ENCODE assay signal across 14 mouse cellular contexts in genomic region chr4:133257230-133257629, GRCm38 (mm10). TPM values are rescaled to one million over a fixed set of nuclear protein-coding genes. Genes with fewer than 3 reads are reported as not detected.
DNase-seq lines count a peak whose midpoint lies in the region; ATAC-seq and TF ChIP-seq lines count a peak whose summit lies in the region.
"Had no signal": no experiment of that assay in that cellular context is flagged by ENCODE, and none has a peak within 500 bp of the region (broad histone marks: within the 10 kb centered on the region; RNA-seq: fewer than 3 reads in every experiment).

No protein-coding gene starts in this region.

- no peak overlapping the region for H3K4me3 ChIP-seq in hindbrain, embryonic 12.5 days
- no peak overlapping the region for H3K4me3 ChIP-seq in hindbrain, embryonic 11.5 days (ENCODE audit: low read depth, low read length)
- H3K4me3 ChIP-seq in embryonic facial prominence, embryonic 14.5 days (ENCODE audit: low read depth, low read length): no peak overlapping the region; the same call in 1 of the 2 replicates
- no peak overlapping the region for H3K4me3 ChIP-seq in lung, postnatal 0 days (ENCODE audit: low read depth, low read length)
- no peak overlapping the region for H3K4me3 ChIP-seq in neural tube, embryonic 15.5 days (replicated peaks)

- no peaks in the 10 kb centered on the region for H3K4me1 ChIP-seq in hindbrain, embryonic 12.5 days
- no peaks in the 10 kb centered on the region for H3K4me1 ChIP-seq in hindbrain, embryonic 11.5 days (replicated peaks; ENCODE audit: control insufficient read depth, insufficient read depth, low read length)
- H3K4me1 ChIP-seq in embryonic facial prominence, embryonic 14.5 days (ENCODE audit: control insufficient read depth, insufficient read depth, low read length): no peaks in the 10 kb centered on the region
- H3K4me1 ChIP-seq in lung, postnatal 0 days (ENCODE audit: insufficient read depth, low read depth, low read length): no peaks in the 10 kb centered on the region
- H3K4me1 ChIP-seq in neural tube, embryonic 15.5 days: peaks cover 4% of the 10 kb centered on the region; the same call in 1 of the 2 replicates

- TF ChIP-seq CTCF in lung, postnatal 0 days (IDR thresholded peaks at IDR 0.05): no peak

- TF ChIP-seq EP300 in lung, postnatal 0 days (IDR thresholded peaks at IDR 0.05): no peak

- peaks cover 56% of the 10 kb centered on the region for H3K27me3 ChIP-seq in hindbrain, embryonic 12.5 days
- peaks cover 19% of the 10 kb centered on the region for H3K27me3 ChIP-seq in hindbrain, embryonic 11.5 days (ENCODE audit: control insufficient read depth, insufficient read depth, low read length)
- peaks cover 16% of the 10 kb centered on the region for H3K27me3 ChIP-seq in embryonic facial prominence, embryonic 14.5 days (replicated peaks; ENCODE audit: control insufficient read depth, insufficient read depth, low read length)
- peaks cover 11% of the 10 kb centered on the region; the same call in 1 of the 2 replicates for H3K27me3 ChIP-seq in lung, postnatal 0 days (replicated peaks; ENCODE audit: insufficient read depth, low read length)
- H3K27me3 ChIP-seq in neural tube, embryonic 15.5 days (replicated peaks): peaks cover 44% of the 10 kb centered on the region
- H3K27me3 ChIP-seq: CH12.LX had no signal

- no peak overlapping the region for H3K9ac ChIP-seq in hindbrain, embryonic 12.5 days
- H3K9ac ChIP-seq in hindbrain, embryonic 11.5 days (ENCODE audit: low read depth, low read length): no peak overlapping the region
- H3K9ac ChIP-seq in embryonic facial prominence, embryonic 14.5 days (ENCODE audit: low read depth, low read length): no peak overlapping the region
- no peak overlapping the region for H3K9ac ChIP-seq in lung, postnatal 0 days (replicated peaks; ENCODE audit: low read depth)
- H3K9ac ChIP-seq in neural tube, embryonic 15.5 days (replicated peaks): no peak overlapping the region

- H3K9me3 ChIP-seq in hindbrain, embryonic 12.5 days (replicated peaks): no peaks in the 10 kb centered on the region
- H3K9me3 ChIP-seq in hindbrain, embryonic 11.5 days (ENCODE audit: control insufficient read depth, low read length): no peaks in the 10 kb centered on the region
- no peaks in the 10 kb centered on the region for H3K9me3 ChIP-seq in embryonic facial prominence, embryonic 14.5 days (ENCODE audit: control insufficient read depth, low read length)
- no peaks in the 10 kb centered on the region for H3K9me3 ChIP-seq in lung, postnatal 0 days (ENCODE audit: low read length)
- H3K9me3 ChIP-seq in neural tube, embryonic 15.5 days (replicated peaks): no peaks in the 10 kb centered on the region

- ATAC-seq in hindbrain, embryonic 12.5 days (ENCODE audit: low FRiP score): no peak
- no peak for ATAC-seq in hindbrain, embryonic 11.5 days (ENCODE audit: low FRiP score)
- ATAC-seq in embryonic facial prominence, embryonic 14.5 days (ENCODE audit: low read depth): no peak
- ATAC-seq in lung, postnatal 0 days: peak; percentile 57
- no peak for ATAC-seq in megakaryocyte-erythroid progenitor cell, adult 5-6 weeks (replicated peaks; ENCODE audit: low FRiP score, low TSS enrichment, poor library complexity, severe bottlenecking)
- ATAC-seq in neural tube, embryonic 15.5 days (ENCODE audit: low FRiP score): no peak

- no peaks in the 10 kb centered on the region for H3K36me3 ChIP-seq in hindbrain, embryonic 12.5 days
- no peaks in the 10 kb centered on the region for H3K36me3 ChIP-seq in hindbrain, embryonic 11.5 days (ENCODE audit: control insufficient read depth, insufficient read depth, low read length)
- H3K36me3 ChIP-seq in embryonic facial prominence, embryonic 14.5 days (ENCODE audit: control insufficient read depth, insufficient read depth, low read length): no peaks in the 10 kb centered on the region
- no peaks in the 10 kb centered on the region for H3K36me3 ChIP-seq in lung, postnatal 0 days (ENCODE audit: insufficient read depth, low read length)
- H3K36me3 ChIP-seq in neural tube, embryonic 15.5 days: no peaks in the 10 kb centered on the region

- H3K27ac ChIP-seq in hindbrain, embryonic 12.5 days: no peak overlapping the region
- H3K27ac ChIP-seq in hindbrain, embryonic 11.5 days (ENCODE audit: low read depth, low read length): no peak overlapping the region
- H3K27ac ChIP-seq in embryonic facial prominence, embryonic 14.5 days (replicated peaks; ENCODE audit: low read depth, low read length): no peak overlapping the region
- H3K27ac ChIP-seq in lung, postnatal 0 days (ENCODE audit: low read length): no peak overlapping the region
- H3K27ac ChIP-seq in neural tube, embryonic 15.5 days (replicated peaks): no peak overlapping the region

- H3K4me2 ChIP-seq in hindbrain, embryonic 12.5 days (replicated peaks): 0 out of 2 replicates have a peak overlapping the region, but pooled peaks have one; percentile 13
- H3K4me2 ChIP-seq in hindbrain, embryonic 11.5 days (replicated peaks; ENCODE audit: low read depth, low read length): no peak overlapping the region
- peak overlapping the region; percentile 31 for H3K4me2 ChIP-seq in embryonic facial prominence, embryonic 14.5 days (ENCODE audit: low read depth, low read length)
- peak overlapping the region; percentile 46 for H3K4me2 ChIP-seq in lung, postnatal 0 days (replicated peaks; ENCODE audit: low read depth, low read length)
- H3K4me2 ChIP-seq in neural tube, embryonic 15.5 days: no peak overlapping the region

- WGBS in hindbrain, embryonic 12.5 days: 31% methylated on average over 12 of the region's 12 CpGs
- 27% methylated on average over 12 of the region's 12 CpGs for WGBS in hindbrain, embryonic 11.5 days
- WGBS in embryonic facial prominence, embryonic 14.5 days: 42% methylated on average over 7 of the region's 12 CpGs
- 34% methylated on average over 12 of the region's 12 CpGs for WGBS in lung, postnatal 0 days
- 40% methylated on average over 12 of the region's 12 CpGs for WGBS in neural tube, embryonic 15.5 days

- DNase-seq in hindbrain, embryonic 11.5 days (ENCODE audit: low spot score): no peak
- DNase-seq in embryonic facial prominence, embryonic 14.5 days (ENCODE audit: low spot score): peak; percentile 54
- DNase-seq in kidney, postnatal 10 days: peak; percentile 62
- peak; percentile 48 for DNase-seq in lung, postnatal 0 days (ENCODE audit: low spot score)
- no peak for DNase-seq in B cell, adult 2 months
- DNase-seq: adrenal gland, adult 8-10 months; cerebellum, postnatal 36 days; right cerebral cortex, postnatal 25 days; thymus, postnatal 14 days had no signal

RNA-seq across cellular contexts. Expression of gene Sytl1, which starts 5.7 kb away (rescaled TPM):
- polyA plus RNA-seq in hindbrain, embryonic 12.5 days (2016; fragmentation: Nextera tagmentation; extraction: Ambion mirVana): 0.67 and 1.2 TPM in 2 replicates
- polyA plus RNA-seq in hindbrain, embryonic 11.5 days (2014; fragmentation: Nextera tagmentation; extraction: Ambion mirVana): 0.59 and 1.2 TPM in 2 replicates
- polyA plus RNA-seq in embryonic facial prominence, embryonic 14.5 days (2014; fragmentation: Nextera tagmentation; extraction: Ambion mirVana): 11.0 and 11.5 TPM in 2 replicates
- polyA plus RNA-seq in lung, postnatal 0 days (2015; fragmentation: Nextera tagmentation; extraction: Ambion mirVana): 3.1 and 3.3 TPM in 2 replicates
- 0.44 and 1.6 TPM in 2 replicates for total RNA-seq in megakaryocyte-erythroid progenitor cell, adult 5-6 weeks (2014; fragmentation: Nextera tagmentation)
- 1.9 TPM in 1 of 2 replicates, not detected in the other for total RNA-seq in megakaryocyte-erythroid progenitor cell, adult 5-6 weeks (2017)
- polyA plus RNA-seq in neural tube, embryonic 15.5 days (2015; fragmentation: Nextera tagmentation; extraction: Ambion mirVana): 0.20 and 6.0 TPM in 2 replicates

RNA-seq across cellular contexts. Expression of gene Map3k6, which starts 16.6 kb away (rescaled TPM):
- polyA plus RNA-seq in hindbrain, embryonic 12.5 days (2016; fragmentation: Nextera tagmentation; extraction: Ambion mirVana): 1.9 and 2.3 TPM in 2 replicates
- 2.7 and 3.0 TPM in 2 replicates for polyA plus RNA-seq in hindbrain, embryonic 11.5 days (2014; fragmentation: Nextera tagmentation; extraction: Ambion mirVana)
- polyA plus RNA-seq in embryonic facial prominence, embryonic 14.5 days (2014; fragmentation: Nextera tagmentation; extraction: Ambion mirVana): 6.0 and 7.9 TPM in 2 replicates
- polyA plus RNA-seq in lung, postnatal 0 days (2015; fragmentation: Nextera tagmentation; extraction: Ambion mirVana): 7.8 and 18.7 TPM in 2 replicates
- total RNA-seq in megakaryocyte-erythroid progenitor cell, adult 5-6 weeks (2014; fragmentation: Nextera tagmentation): 10.6 and 15.9 TPM in 2 replicates
- total RNA-seq in megakaryocyte-erythroid progenitor cell, adult 5-6 weeks (2017): 6.9 and 7.0 TPM in 2 replicates
- 3.0 and 4.0 TPM in 2 replicates for polyA plus RNA-seq in neural tube, embryonic 15.5 days (2015; fragmentation: Nextera tagmentation; extraction: Ambion mirVana)

RNA-seq across cellular contexts. Expression of gene Tmem222, which starts 20.4 kb away (rescaled TPM):
- 75.7 and 77.7 TPM in 2 replicates for polyA plus RNA-seq in hindbrain, embryonic 12.5 days (2016; fragmentation: Nextera tagmentation; extraction: Ambion mirVana)
- 80.7 and 82.8 TPM in 2 replicates for polyA plus RNA-seq in hindbrain, embryonic 11.5 days (2014; fragmentation: Nextera tagmentation; extraction: Ambion mirVana)
- 68.3 and 80.7 TPM in 2 replicates for polyA plus RNA-seq in embryonic facial prominence, embryonic 14.5 days (2014; fragmentation: Nextera tagmentation; extraction: Ambion mirVana)
- polyA plus RNA-seq in lung, postnatal 0 days (2015; fragmentation: Nextera tagmentation; extraction: Ambion mirVana): 47.2 and 58.1 TPM in 2 replicates
- 38.1 and 66.4 TPM in 2 replicates for total RNA-seq in megakaryocyte-erythroid progenitor cell, adult 5-6 weeks (2014; fragmentation: Nextera tagmentation)
- total RNA-seq in megakaryocyte-erythroid progenitor cell, adult 5-6 weeks (2017): 18.2 and 19.2 TPM in 2 replicates
- polyA plus RNA-seq in neural tube, embryonic 15.5 days (2015; fragmentation: Nextera tagmentation; extraction: Ambion mirVana): 115 and 117 TPM in 2 replicates

RNA-seq across cellular contexts. Expression of gene Gpr3, which starts 44.9 kb away (rescaled TPM):
- 0.08 and 0.35 TPM in 2 replicates for polyA plus RNA-seq in hindbrain, embryonic 12.5 days (2016; fragmentation: Nextera tagmentation; extraction: Ambion mirVana)
- polyA plus RNA-seq in hindbrain, embryonic 11.5 days (2014; fragmentation: Nextera tagmentation; extraction: Ambion mirVana): 0.19 and 0.50 TPM in 2 replicates
- 0.18 and 0.19 TPM in 2 replicates for polyA plus RNA-seq in embryonic facial prominence, embryonic 14.5 days (2014; fragmentation: Nextera tagmentation; extraction: Ambion mirVana)
- not detected in 2 replicates for polyA plus RNA-seq in lung, postnatal 0 days (2015; fragmentation: Nextera tagmentation; extraction: Ambion mirVana)
- not detected in 2 replicates for total RNA-seq in megakaryocyte-erythroid progenitor cell, adult 5-6 weeks (2014; fragmentation: Nextera tagmentation)
- total RNA-seq in megakaryocyte-erythroid progenitor cell, adult 5-6 weeks (2017): not detected in 2 replicates
- 1.3 and 2.5 TPM in 2 replicates for polyA plus RNA-seq in neural tube, embryonic 15.5 days (2015; fragmentation: Nextera tagmentation; extraction: Ambion mirVana)
- total RNA-seq: gastrocnemius, adult 8-10 months had no signal

RNA-seq across cellular contexts. Expression of gene Cd164l2, which starts 45.3 kb away (rescaled TPM):
- polyA plus RNA-seq in hindbrain, embryonic 12.5 days (2016; fragmentation: Nextera tagmentation; extraction: Ambion mirVana): 2.0 and 2.3 TPM in 2 replicates
- 0.91 and 0.93 TPM in 2 replicates for polyA plus RNA-seq in hindbrain, embryonic 11.5 days (2014; fragmentation: Nextera tagmentation; extraction: Ambion mirVana)
- polyA plus RNA-seq in embryonic facial prominence, embryonic 14.5 days (2014; fragmentation: Nextera tagmentation; extraction: Ambion mirVana): 2.5 and 3.8 TPM in 2 replicates
- polyA plus RNA-seq in lung, postnatal 0 days (2015; fragmentation: Nextera tagmentation; extraction: Ambion mirVana): 8.7 and 10.3 TPM in 2 replicates
- total RNA-seq in megakaryocyte-erythroid progenitor cell, adult 5-6 weeks (2014; fragmentation: Nextera tagmentation): not detected in 2 replicates
- total RNA-seq in megakaryocyte-erythroid progenitor cell, adult 5-6 weeks (2017): not detected in 2 replicates
- 2.6 and 3.9 TPM in 2 replicates for polyA plus RNA-seq in neural tube, embryonic 15.5 days (2015; fragmentation: Nextera tagmentation; extraction: Ambion mirVana)
- total RNA-seq: CH12.LX had no signal

Comparison
In these comparisons a context has a peak if more than half of its experiments do, and no peak if none do; other contexts are left out.
1. H3K4me2 ChIP-seq: peak in hindbrain, embryonic 12.5 days (single experiment), embryonic facial prominence, embryonic 14.5 days (single experiment) and lung, postnatal 0 days (single experiment); none in hindbrain, embryonic 11.5 days (single experiment) and neural tube, embryonic 15.5 days (single experiment).
2. DNase-seq: peak in embryonic facial prominence, embryonic 14.5 days (single experiment), kidney, postnatal 10 days (single experiment) and lung, postnatal 0 days (single experiment); none in hindbrain, embryonic 11.5 days (single experiment) and B cell, adult 2 months (0 of 2).